Mouse (Mus musculus) ES-Bruce4 (cell line): ENCODE measurements at regions not wholly inside any gene's neighbourhood (a gene's known extent, or its start where the extent isn't known, plus 50 kb on each side); places are given as distances from the start of the nearest gene placed in this dataset.

ENCODE experiments used
- CTCF ChIP-seq: IDR thresholded peaks from one replicate; pipeline ENCODE4 v1.8.1; 2011; ENCODE audit warnings: low read depth, low read length
- EP300 ChIP-seq: IDR thresholded peaks from 2 replicates; pipeline ENCODE4 v1.6.1; 2011; ENCODE audit warnings: low read depth, low read length; ENCODE audit not compliant: insufficient read depth
- POLR2A ChIP-seq: IDR thresholded peaks from one replicate; pipeline ENCODE4 v1.8.1; 2011; ENCODE audit warnings: low read length; ENCODE audit not compliant: insufficient read depth

DNA sequence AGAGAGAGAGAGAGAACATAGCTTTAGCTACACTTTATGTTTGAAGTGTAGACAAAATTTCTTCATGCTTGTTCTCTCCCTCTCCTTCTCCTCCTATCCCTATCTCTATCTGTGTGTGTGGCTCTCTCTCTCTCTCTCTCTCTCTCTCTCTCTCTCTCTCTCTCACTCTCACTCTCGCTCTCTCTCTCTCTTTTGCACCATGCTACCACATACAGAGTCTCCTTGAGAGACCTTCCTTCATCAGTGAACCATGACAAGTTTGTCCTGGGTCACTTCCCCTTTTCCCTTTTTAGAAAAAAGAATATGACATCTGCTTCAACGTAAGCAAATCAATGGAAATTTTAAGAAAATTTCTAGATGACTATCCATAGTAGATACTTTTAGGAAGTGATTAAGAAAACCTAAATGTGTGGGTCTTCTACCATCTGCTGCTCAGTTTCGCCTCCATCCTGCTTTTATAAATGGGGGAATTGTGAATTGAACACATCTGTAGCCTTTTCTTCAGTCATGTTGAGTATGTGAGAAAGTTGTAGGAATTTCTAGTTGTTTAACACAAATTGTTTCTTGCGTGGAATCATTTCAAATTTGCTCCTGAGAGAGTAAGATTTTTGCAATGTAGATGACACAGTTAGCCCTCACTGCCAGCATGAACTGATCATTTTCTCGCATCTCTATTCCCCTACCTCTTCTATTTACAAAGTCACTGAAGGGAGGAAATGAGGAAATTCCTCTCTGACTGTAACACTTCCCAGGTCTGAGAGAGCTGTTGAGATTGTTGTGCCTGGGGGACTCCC lies 91.3 kb downstream of the A730009L09Rik start:
- TF ChIP-seq POLR2A (no peak), CTCF (no peak), EP300 (no peak)
